Mouse (Mus musculus): Measurements from ENCODE around the gene Megf6. TPM values are rescaled to one million over a fixed set of nuclear protein-coding genes. Genes with fewer than 3 reads are reported as not detected.

Megf6 gene
- polyA plus RNA-seq, 1 experiment from 2014 or later, result 70.0 TPM

DNA sequence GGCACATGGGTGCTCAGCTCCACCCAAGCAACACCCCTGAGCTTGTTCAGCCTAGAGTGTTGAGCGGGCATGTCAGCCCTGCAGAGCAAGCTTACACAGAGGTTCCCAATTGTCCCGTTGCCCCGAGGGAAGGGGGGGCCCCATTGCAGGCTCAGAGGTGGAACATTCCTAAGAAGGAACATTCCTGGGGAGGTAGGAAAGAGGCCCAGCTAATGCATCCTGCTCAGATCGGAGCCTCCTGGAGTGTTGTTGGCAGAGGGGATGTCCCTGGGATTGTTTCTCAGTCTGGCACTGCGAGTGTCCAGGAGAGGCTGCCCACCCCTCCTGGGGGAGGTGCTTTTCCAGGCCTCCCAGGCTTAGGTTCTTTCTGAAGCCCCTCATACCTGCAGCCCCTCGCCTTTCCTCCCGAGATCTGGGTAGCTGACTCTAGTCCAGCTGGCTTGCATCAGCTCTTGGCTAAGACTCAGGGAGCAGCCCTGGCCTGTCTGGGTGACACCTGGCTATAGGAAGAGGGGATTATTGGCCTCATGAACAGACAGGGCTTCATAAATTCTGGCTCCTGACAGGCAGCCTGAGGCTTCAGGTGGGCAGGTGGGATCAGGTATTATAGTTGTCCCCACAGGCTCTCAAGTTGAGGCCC is 47.3 kb downstream of the Megf6 start:
- Histone ChIP-seq H3K9ac (no peak overlapping the region), H3K4me3 (no peak overlapping the region), H3K9me3 (no peaks in the 10 kb centered on the region), H3K4me1 (peaks cover 48% of the 10 kb centered on the region), H3K27ac (peak overlapping the region; percentile 69), H3K36me3 (0 out of 2 replicates have a peak, but pooled peaks cover 6% of the 10 kb centered on the region), H3K4me2 (replicated peaks) (0 out of 2 replicates have a peak overlapping the region, but pooled peaks have one; percentile 4), H3K27me3 (no peaks in the 10 kb centered on the region)
- WGBS, result 42% methylated on average over 7 of the region's 7 CpGs
- peak; percentile 37; the same call in 1 of the 2 replicates for ATAC-seq (ENCODE audit: low FRiP score, low read depth)

DNA sequence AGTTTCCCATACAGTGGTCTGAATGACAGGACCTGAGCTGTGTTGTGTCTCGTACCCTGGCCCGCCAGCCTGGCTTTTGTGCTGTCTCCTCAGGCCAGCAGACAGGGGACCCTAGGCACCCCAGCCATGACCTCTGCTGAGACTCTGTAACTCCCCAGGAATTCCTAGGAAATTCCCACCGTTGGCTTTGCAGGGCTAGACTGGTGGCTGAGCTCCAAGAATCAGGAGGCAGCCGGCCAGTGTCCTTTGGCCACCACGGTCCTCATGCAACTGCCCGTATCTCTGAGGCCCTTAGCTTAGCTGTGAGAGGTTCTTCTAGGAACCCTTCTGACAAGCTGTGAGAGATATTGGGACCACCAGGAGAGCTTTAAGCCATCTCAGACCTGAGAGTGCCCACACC is 52.2 kb downstream of the Megf6 start:
- H3K4me2 ChIP-seq (replicated peaks), result no peak overlapping the region
- no peaks in the 10 kb centered on the region for H3K27me3 ChIP-seq
- WGBS, result 69% methylated on average over 6 of the region's 6 CpGs
- no peaks in the 10 kb centered on the region for H3K9me3 ChIP-seq
- no peak for ATAC-seq (ENCODE audit: low FRiP score, low read depth)
- H3K4me1 ChIP-seq, result peaks cover 58% of the 10 kb centered on the region
- H3K36me3 ChIP-seq, result no peaks in the 10 kb centered on the region
- no peak overlapping the region for H3K9ac ChIP-seq
- 0 out of 2 replicates have a peak overlapping the region, but pooled peaks have one; percentile 35 for H3K27ac ChIP-seq
- H3K4me3 ChIP-seq, result no peak overlapping the region

DNA sequence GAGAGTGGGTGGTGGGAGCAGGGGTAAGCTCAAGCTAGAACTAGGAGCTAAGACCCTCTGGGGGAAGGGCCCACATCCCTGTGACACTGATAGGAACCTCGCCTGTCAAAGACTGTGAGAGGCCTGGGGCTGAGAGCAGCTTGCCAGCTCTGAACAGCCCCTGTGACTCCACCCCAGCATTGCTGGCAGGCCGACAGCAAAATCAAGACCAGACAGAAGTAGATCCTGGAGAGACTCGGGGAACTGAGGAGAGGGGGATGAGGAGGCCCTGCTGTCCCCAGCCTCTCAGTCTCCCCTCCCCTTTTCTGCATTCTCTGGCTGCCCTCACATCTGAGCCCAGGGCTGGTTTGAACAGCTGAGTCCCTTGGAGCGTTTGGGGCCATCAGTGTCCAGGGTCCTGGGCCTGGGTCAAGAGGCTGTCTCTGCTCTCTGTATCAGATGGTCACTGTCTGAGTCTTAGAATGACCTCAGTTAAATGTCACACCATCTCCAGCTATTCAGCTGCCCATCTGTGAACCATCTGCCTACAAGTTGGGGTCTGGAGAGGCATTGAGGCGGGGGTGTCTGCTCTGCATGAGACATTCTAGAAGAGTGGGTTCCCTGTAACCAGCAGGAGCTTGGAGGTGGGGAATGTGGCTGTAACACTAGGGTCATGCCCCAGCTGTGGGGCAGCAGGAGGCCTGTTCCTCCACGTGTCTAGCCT is 53.9 kb downstream of the Megf6 start:
- H3K36me3 ChIP-seq, result no peaks in the 10 kb centered on the region
- H3K9me3 ChIP-seq, result no peaks in the 10 kb centered on the region
- H3K27ac ChIP-seq, result peak overlapping the region; percentile 86
- no peak overlapping the region for H3K4me3 ChIP-seq
- H3K4me1 ChIP-seq, result peaks cover 49% of the 10 kb centered on the region
- H3K4me2 ChIP-seq (replicated peaks), result peak overlapping the region; percentile 9; the same call in 1 of the 2 replicates
- H3K9ac ChIP-seq, result peak overlapping the region; percentile 26; the same call in 1 of the 2 replicates
- H3K27me3 ChIP-seq, result no peaks in the 10 kb centered on the region
- WGBS, result 8% methylated on average over 6 of the region's 6 CpGs
- ATAC-seq (ENCODE audit: low FRiP score, low read depth), result peak; percentile 80

DNA sequence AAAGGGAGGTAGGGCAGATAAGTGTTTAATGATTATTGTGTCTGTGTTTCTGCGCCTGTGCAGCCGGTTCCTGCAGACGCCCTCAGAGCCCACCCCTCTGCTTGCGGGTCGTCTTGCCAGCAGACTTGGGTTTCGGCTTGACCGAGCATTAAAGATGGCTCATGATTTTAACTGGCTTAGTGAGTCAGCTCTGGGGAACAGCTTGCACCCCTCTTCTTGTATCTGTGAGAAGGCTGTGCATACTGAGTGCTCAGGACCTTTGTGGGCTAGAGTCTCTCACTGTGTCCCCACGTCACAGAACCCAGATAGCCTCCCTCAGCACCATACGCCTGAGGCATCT is 54.4 kb downstream of the Megf6 start:
- Histone ChIP-seq H3K4me1 (peaks cover 51% of the 10 kb centered on the region), H3K9ac (peak overlapping the region; percentile 26; the same call in 1 of the 2 replicates), H3K36me3 (no peaks in the 10 kb centered on the region), H3K27ac (peak overlapping the region; percentile 86), H3K4me3 (no peak overlapping the region), H3K27me3 (no peaks in the 10 kb centered on the region), H3K9me3 (no peaks in the 10 kb centered on the region), H3K4me2 (replicated peaks) (0 out of 2 replicates have a peak overlapping the region, but pooled peaks have one; percentile 9)
- no peak for ATAC-seq (ENCODE audit: low FRiP score, low read depth)
- WGBS, result 21% methylated on average over 9 of the region's 9 CpGs

DNA sequence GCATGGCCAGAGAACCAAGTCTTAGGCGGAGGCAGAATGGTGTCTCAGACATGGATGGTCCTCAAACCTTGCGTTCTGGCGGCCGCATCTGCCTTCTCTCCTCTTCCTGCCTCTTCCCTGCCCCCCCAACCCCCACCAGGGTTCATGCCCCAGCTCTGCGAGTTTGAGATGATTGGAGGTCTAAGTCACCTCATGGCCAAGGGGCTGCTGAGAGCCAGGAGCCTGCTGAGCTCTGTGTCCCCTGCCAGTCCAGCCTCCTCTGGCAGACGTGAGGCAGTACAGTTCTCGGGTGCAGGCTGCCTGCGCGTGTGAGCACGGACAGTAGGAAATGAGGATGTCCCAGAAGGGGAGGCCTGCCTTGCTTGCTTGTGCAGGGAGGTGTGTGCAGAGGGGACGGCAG is 56.1 kb downstream of the Megf6 start:
- Histone ChIP-seq H3K4me2 (replicated peaks) (no peak overlapping the region), H3K4me1 (peaks cover 65% of the 10 kb centered on the region), H3K27me3 (no peaks in the 10 kb centered on the region), H3K36me3 (no peaks in the 10 kb centered on the region), H3K9me3 (no peaks in the 10 kb centered on the region), H3K27ac (no peak overlapping the region; the same call in 1 of the 2 replicates), H3K9ac (no peak overlapping the region), H3K4me3 (no peak overlapping the region)
- WGBS, result 82% methylated on average over 11 of the region's 11 CpGs
- ATAC-seq (ENCODE audit: low FRiP score, low read depth), result no peak

DNA sequence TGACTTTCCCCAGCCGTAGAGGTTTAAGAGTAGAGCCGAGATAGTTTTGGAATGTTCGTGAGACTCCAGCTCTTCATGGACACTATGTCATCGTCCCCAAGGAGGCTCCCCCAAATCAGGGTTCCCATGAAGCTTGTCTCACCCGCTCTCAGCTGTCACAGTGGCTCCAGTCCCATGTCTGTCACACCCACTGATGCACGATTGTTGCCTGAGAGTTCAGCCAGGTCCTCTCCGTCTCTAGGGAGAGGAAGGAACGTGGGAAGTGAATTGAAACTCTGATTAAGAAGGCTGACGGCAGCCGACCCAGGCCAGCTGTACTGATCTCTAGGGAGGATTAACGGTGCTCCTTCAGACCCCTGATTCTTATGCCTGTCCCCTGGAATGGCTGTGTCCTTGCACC is 57.8 kb downstream of the Megf6 start:
- no peak overlapping the region for H3K27ac ChIP-seq
- H3K27me3 ChIP-seq, result no peaks in the 10 kb centered on the region
- H3K4me2 ChIP-seq (replicated peaks), result no peak overlapping the region
- WGBS, result 73% methylated on average over 11 of the region's 11 CpGs
- no peaks in the 10 kb centered on the region for H3K36me3 ChIP-seq
- ATAC-seq (ENCODE audit: low FRiP score, low read depth), result no peak
- H3K9me3 ChIP-seq, result no peaks in the 10 kb centered on the region
- H3K4me3 ChIP-seq, result no peak overlapping the region
- peaks cover 65% of the 10 kb centered on the region for H3K4me1 ChIP-seq
- H3K9ac ChIP-seq, result no peak overlapping the region

DNA sequence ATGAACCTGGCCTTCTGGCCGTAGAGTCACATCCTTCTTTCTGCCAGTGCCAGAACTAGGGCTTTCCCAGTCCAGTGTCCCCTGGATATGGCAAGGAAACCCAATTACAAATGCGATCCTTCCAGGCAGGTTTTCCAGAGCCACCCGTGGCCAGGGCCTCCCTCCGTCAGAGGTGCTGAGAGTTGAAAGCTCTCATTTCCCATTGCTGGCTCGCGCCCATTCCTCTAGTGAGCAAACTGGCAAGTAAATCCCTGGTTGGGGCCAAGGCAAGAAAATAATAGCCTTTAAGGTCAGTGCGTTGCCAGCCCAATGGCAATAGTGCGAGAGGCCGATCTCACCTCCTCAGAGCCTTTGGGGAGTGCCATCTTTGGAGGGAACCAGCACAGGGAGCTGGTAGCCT is 59.0 kb downstream of the Megf6 start:
- H3K27ac ChIP-seq, result no peak overlapping the region
- H3K9me3 ChIP-seq, result no peaks in the 10 kb centered on the region
- no peak overlapping the region for H3K9ac ChIP-seq
- H3K4me1 ChIP-seq, result peaks cover 65% of the 10 kb centered on the region
- no peak overlapping the region for H3K4me3 ChIP-seq
- no peaks in the 10 kb centered on the region for H3K36me3 ChIP-seq
- ATAC-seq (ENCODE audit: low FRiP score, low read depth), result no peak
- H3K27me3 ChIP-seq, result no peaks in the 10 kb centered on the region
- H3K4me2 ChIP-seq (replicated peaks), result no peak overlapping the region
- WGBS, result 89% methylated on average over 9 of the region's 9 CpGs

DNA sequence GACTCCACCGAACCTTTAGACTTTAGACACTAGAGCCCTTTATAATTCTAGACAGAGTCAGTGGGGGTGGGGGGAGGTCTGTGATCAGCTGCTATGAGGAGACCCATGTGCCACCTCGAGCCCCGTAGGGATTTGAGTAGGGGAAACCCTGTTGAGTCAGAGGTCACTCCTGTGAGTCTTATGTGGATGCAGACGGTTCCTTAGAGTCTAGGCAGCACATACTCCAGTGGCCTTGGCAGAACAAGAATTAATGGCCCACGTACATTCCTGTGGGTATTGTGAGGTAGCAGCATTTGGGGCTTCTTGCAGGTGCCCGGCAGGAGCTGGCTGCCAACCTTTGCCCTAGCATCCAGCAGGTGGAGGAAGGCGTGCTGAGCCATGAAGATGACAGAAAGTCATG is 60.9 kb downstream of the Megf6 start:
- Histone ChIP-seq H3K4me1 (peaks cover 60% of the 10 kb centered on the region), H3K9ac (no peak overlapping the region), H3K9me3 (no peaks in the 10 kb centered on the region), H3K27ac (0 out of 2 replicates have a peak overlapping the region, but pooled peaks have one; percentile 22), H3K27me3 (no peaks in the 10 kb centered on the region), H3K4me3 (no peak overlapping the region), H3K36me3 (no peaks in the 10 kb centered on the region), H3K4me2 (replicated peaks) (no peak overlapping the region)
- ATAC-seq (ENCODE audit: low FRiP score, low read depth), result no peak
- WGBS, result 76% methylated on average over 7 of the region's 7 CpGs

DNA sequence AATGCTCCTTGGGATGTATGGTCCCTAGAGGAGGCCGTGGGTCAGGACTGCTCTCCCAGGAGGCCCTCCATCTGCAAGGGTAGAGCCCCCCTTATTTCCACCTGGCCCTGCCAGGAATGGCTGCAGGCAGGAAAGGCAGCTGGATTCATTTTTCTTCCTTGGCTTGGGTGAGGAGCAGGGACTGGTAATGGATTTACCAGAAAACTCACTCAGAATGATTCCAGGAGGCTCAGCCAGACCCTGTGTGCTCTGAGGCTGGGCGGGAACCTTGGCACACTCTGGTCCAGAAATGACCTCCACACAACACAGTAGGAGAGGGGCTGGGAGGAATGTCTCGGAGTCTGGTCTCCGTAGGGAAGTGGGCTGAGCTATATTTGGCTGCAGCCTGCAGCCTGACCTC is 61.8 kb downstream of the Megf6 start:
- H3K36me3 ChIP-seq, result no peaks in the 10 kb centered on the region
- WGBS, result 22% methylated on average over 4 of the region's 4 CpGs
- no peaks in the 10 kb centered on the region for H3K27me3 ChIP-seq
- H3K27ac ChIP-seq, result peak overlapping the region; percentile 53
- no peak overlapping the region for H3K4me3 ChIP-seq
- H3K9ac ChIP-seq, result peak overlapping the region; percentile 31; the same call in 1 of the 2 replicates
- peak; percentile 75; the same call in 1 of the 2 replicates for ATAC-seq (ENCODE audit: low FRiP score, low read depth)
- peaks cover 64% of the 10 kb centered on the region for H3K4me1 ChIP-seq
- no peaks in the 10 kb centered on the region for H3K9me3 ChIP-seq
- H3K4me2 ChIP-seq (replicated peaks), result no peak overlapping the region

DNA sequence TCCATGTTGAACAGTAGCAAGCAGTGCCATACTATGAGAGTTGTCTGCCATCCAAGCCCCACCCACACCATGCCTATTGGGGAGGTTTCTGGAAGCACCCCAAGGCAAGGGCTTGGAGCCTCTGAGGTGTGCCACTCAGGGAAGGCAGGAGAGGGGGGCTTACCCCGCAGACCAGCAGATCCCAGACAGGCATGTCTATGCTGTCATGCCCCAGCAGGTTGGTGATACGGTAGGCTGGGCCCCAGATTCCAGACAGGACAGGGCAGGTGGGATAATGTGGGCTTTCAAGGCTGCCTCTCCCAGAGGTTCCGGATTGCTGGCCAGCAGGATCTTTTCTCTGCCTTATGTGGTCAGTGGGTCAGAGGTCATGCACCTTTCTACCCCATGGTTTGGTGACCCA is 65.5 kb downstream of the Megf6 start:
- Histone ChIP-seq H3K4me1 (peaks cover 79% of the 10 kb centered on the region), H3K27ac (peak overlapping the region; percentile 84; the same call in 1 of the 2 replicates), H3K36me3 (no peaks in the 10 kb centered on the region), H3K4me2 (replicated peaks) (peak overlapping the region; percentile 69), H3K27me3 (no peaks in the 10 kb centered on the region), H3K4me3 (no peak overlapping the region), H3K9ac (no peak overlapping the region), H3K9me3 (no peaks in the 10 kb centered on the region)
- no peak for ATAC-seq (ENCODE audit: low FRiP score, low read depth)
- 77% methylated on average over 3 of the region's 3 CpGs for whole genome bisulfite sequencing

DNA sequence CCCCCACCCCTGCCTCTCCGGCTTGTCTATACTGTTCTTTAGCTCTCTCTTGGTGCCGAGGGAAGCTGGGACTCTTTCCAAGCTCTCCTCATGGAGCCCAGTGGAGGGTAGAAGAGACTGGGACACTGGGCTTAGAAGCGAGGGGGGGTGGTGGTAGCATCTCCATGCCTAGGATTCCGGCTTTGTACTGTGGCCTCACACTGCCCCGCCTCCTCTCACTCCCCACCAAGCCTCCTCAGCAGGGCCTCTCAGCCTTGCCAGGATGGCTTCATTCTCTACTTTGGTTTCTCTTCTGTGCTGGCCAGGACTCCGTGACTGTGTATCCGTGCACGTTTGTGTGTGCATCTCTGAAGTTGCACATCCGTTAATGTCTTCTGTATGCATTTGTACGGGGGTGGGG is 66.4 kb downstream of the Megf6 start:
- no peaks in the 10 kb centered on the region for H3K36me3 ChIP-seq
- peak overlapping the region; percentile 40 for H3K4me3 ChIP-seq
- H3K4me1 ChIP-seq, result peaks cover 71% of the 10 kb centered on the region
- H3K4me2 ChIP-seq (replicated peaks), result peak overlapping the region; percentile 69
- H3K9me3 ChIP-seq, result no peaks in the 10 kb centered on the region
- peak overlapping the region; percentile 84 for H3K27ac ChIP-seq
- WGBS, result 6% methylated on average over 10 of the region's 10 CpGs
- H3K27me3 ChIP-seq, result no peaks in the 10 kb centered on the region
- peak overlapping the region; percentile 35; the same call in 1 of the 2 replicates for H3K9ac ChIP-seq
- ATAC-seq (ENCODE audit: low FRiP score, low read depth), result peak; percentile 57

DNA sequence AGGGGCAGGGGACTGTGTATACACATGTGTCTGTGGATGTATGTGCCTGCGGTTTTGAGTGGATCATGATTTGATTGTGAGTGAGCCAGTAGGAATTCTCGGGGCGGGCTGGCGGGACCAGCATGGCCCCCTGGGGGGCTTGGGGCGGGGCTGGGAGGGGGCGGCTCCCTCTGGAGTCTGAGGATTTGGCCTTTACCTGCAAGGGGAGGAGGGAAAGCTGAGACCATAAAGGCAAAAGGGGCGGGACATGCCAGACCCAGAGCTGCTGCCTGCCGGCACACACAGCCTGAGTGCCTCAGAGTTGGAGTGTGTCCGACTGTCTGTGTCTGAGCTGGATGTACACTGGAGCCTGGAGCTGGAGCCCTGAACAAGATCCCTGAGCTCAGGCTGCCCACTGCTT is 66.8 kb downstream of the Megf6 start:
- H3K27ac ChIP-seq, result peak overlapping the region; percentile 84
- H3K27me3 ChIP-seq, result no peaks in the 10 kb centered on the region
- H3K4me1 ChIP-seq, result peaks cover 67% of the 10 kb centered on the region
- no peaks in the 10 kb centered on the region for H3K9me3 ChIP-seq
- peak overlapping the region; percentile 67 for H3K9ac ChIP-seq
- peak overlapping the region; percentile 40 for H3K4me3 ChIP-seq
- peak; percentile 81 for ATAC-seq (ENCODE audit: low FRiP score, low read depth)
- H3K4me2 ChIP-seq (replicated peaks), result peak overlapping the region; percentile 69
- peaks cover 1% of the 10 kb centered on the region; the same call in 1 of the 2 replicates for H3K36me3 ChIP-seq
- whole genome bisulfite sequencing, result 1% methylated on average over 9 of the region's 9 CpGs

Measured in limb, embryonic 13.5 days (tissue).